Mouse (Mus musculus): ENCODE data around the gene Lzic.

GRCm38 (mm10) chr4:149529691-149530090 lies 44.7 kb downstream of the Lzic start:
- TF ChIP-seq POLR2A (IDR thresholded peaks at IDR 0.05; ENCODE audit: insufficient read depth, low read depth, low read length) (no peak), CTCF (IDR thresholded peaks at IDR 0.05; ENCODE audit: insufficient read depth, low read depth, low read length) (no peak)

Measured in olfactory bulb, adult 2 months (tissue).